Mouse (Mus musculus) adrenal gland, adult 2 months (tissue): Measurements from ENCODE around the gene Car6. TPM values are rescaled to one million over a fixed set of nuclear protein-coding genes. Genes with fewer than 3 reads are reported as not detected.
A peak's percentile ranks its signal among the peaks of the same experiment; 100 is the strongest.

Source experiments
- DNase-seq: peaks from one replicate; pipeline ENCODE4 v3.0.0; 2021
- polyA plus RNA-seq: library from polyadenylated mRNA; depleted of rRNA; stranded (reverse); fragments of >200 nt; gene quantifications from 2 replicates; pipeline ENCODE4 v1.2.3, GENCODE M21; 2012
- total RNA-seq, 2 experiments: library from RNA; stranded (reverse); gene quantifications; 2 replicates each; pipeline ENCODE4 v1.2.3; 2021

The Car6 gene
- total and polyA plus RNA-seq, 3 experiments, result 0.31 to 2.5 TPM; not detected in 1

- DNase-seq, result peak; percentile 1
Measured at GRCm38 (mm10) chr4:150229747-150230390, 28.7 kb upstream of the Car6 start.

- peak; percentile 4 for DNase-seq
Measured at GRCm38 (mm10) chr4:150228581-150229348, 27.6 kb upstream of the Car6 start.

- peak; percentile 93 for DNase-seq
Measured at GRCm38 (mm10) chr4:150226818-150227688, 25.9 kb upstream of the Car6 start.

DNA sequence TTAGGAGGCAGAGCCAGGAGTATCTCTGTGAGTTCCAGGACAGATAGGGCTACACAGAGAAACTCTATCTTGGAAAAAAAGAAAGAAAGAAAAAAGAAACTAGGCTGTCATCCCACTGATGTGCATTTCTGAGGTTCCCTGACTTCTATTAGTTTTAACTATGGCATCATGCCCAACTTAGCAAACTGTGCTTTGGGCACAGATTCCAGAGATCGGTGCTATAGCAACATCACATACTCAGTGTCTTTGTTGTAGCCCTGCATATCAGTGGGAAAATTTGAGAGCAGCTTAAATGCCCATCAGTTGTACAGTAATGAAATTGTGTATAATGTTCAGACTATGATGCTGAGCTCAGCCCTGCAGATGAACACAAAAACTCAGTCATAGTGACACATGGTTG is 24.6 kb upstream of the Car6 start:
- DNase-seq, result peak; percentile 6

GRCm38 (mm10) chr4:150223830-150224229 is 22.7 kb upstream of the Car6 start:
- no peak for DNase-seq

DNA sequence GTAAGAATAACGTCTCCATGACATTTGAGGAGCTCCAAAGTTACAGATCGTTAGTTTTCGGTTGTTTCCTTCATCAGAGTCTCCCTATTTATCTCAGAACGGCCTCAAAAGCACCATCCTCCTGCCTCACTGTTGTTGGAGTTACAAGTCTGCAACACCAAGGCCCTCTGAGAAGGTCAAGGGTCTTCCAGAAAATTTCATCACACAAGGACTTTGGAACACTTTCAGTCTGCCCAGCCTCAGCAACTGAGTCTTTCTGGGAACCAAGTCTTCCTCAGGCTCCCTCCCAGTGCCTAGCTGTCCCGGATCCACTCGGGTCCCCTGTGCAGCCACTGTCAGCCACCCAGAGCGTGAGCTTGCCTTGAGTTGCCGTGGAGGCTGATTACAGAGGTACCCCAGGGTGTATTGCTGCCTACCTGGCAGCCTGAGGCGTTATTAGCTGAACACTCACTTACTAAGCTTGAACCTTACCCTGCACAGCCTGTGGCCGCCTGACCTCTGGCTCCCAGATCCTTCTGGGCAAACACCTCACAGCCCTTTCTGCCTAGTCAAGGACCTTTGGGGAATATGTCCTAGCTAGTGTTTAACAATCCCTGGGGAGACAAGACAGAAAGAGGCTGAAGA is 20.0 kb upstream of the Car6 start:
- DNase-seq, result peak; percentile 51

DNA sequence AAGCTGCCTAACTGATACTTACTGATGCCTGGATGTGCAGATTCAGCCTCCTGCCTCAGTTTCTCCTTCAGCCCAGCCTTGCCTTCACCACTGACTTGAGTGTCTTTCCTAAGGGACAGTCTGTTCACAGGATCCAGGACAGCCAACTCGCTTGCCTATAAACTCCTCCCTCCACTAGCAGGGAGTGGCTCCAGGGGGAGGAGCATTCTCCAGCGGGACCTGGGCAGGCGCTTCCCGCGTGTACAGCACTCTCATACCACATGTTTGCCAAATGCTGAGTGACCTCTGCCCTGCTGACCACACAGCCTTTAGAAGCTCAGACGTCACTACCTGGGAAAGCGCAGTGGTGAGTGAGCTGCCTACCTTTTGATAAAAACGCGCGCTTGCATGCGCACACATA is 19.5 kb upstream of the Car6 start:
- DNase-seq, result peak; percentile 82

DNA sequence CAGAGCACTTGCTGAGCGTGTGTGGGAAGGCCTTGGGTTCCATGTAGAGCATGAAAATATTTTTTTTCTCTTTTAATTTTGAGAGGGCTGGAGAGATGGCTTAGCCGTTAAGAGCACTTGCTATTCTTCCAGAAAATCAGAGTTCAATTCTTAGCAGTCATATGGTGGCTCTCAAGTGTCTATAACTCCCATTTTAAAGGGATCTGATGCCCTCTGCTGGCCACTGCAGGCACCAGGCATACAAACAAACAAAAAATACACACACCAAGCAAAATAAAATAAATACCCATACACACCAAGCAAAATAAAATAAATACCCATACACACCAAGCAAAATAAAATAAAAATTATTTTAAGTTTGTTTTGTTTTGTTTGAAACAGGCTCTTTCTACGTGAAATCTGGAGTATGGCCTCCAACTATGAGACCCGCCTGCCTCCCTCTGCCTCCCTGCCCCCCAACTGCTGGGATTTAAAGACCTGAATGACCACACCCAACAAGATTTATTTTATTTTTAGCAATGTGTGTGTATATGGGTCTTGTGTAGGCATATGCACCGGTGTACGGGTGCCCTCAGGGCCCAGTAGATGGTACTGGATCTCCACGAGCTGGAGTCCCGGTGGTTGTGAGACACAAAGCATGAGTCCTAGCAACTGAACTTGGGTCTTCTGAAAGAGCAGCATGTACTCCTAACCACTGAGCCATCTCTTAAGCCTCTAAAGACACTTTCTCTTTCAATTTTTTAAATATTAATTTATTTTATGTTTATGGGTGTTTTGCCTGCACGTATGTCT is 18.6 kb upstream of the Car6 start:
- peak; percentile 43 for DNase-seq

- DNase-seq, result no peak
Measured at GRCm38 (mm10) chr4:150217935-150218334, 16.8 kb upstream of the Car6 start.

GRCm38 (mm10) chr4:150217042-150217554 is 16.0 kb upstream of the Car6 start:
- no peak for DNase-seq

GRCm38 (mm10) chr4:150216423-150216822 is 15.3 kb upstream of the Car6 start:
- DNase-seq, result no peak

DNA sequence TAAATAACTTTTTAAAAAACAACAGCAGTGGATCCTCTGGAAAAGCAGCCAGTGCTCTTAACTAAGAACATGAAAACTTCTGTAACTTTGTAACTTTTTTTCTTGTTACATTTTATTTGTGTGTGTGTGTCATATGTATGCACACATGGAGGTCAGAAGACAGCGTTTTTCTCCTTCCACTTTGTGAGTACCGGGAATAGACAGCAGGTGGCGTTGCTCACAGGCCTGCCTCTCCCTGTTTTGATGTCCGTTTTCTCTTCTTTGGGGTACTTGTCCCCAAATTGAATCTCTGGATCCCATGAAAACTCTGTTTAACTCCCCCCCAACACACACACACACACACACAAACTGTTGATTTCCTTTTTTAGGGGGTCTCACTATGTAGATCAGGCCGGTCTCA is 12.8 kb upstream of the Car6 start:
- no peak for DNase-seq

DNA sequence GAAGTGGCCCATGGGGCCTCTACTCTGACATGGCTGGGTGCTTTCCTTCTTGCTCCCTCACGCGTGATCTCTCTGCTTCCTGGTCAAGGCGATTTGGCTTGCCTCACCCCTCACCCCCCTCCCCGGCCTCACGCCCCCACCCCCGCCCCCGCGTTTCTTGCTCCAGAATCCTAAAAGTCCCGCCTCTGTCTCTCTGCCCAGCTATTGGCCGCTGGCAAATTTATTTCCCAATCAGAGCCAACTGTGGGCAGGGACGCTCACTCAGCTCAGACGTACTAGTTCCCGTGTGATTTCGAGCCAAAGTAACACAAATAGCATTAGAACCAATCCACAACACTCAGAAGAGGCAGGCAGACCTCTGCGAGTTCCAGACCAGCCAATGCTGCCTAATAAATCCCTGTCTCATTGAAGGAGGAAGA is 11.4 kb upstream of the Car6 start:
- peak; percentile 72 for DNase-seq

DNA sequence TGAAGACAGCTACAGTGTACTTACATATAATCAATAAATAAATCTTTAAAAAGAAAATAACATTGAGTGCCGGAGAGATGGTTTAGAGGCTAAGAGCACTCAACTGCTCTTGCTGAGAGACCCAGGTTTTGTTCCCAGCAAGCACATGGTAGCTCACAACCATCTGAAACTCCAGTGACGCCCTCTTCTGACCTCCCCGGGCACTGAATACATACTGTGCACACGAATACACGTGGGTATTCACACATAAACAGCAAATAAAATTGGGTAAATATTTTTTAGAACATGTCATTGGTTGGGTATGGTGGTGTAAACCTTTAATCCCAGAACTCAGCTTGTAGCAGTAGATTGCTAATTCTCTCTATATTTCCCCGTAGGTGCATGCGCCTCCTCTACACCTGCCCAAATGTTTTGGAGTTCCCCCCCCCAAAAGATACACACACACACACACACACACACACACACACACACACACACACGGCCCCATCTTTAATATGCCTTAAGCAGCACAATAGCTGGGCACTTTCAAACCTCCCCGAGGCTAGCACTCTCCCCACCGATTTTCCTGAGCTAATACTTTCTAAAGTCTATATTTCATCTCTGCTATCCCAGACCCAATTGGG is 10.9 kb upstream of the Car6 start:
- DNase-seq, result no peak

GRCm38 (mm10) chr4:150210306-150210705 is 9.2 kb upstream of the Car6 start:
- DNase-seq, result no peak

DNA sequence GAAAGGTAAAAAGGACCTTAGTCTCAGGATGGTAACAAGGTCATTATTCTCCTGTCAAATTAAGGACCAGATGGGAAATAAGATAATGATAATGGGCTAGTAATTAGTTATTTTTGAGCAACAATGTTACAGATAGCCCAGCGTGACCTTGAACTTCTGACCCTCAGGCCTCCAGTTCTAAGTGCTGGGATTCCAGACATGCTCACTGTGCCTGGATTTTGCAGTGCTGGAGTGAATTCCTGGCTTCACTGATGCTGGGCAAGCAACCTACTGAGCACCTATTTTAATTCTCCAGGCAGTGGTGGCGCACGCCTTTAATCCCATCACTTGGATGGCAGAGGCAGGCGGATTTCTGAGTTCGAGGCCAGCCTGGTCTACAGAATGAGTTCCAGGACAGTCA is 8.6 kb upstream of the Car6 start:
- no peak for DNase-seq

DNA sequence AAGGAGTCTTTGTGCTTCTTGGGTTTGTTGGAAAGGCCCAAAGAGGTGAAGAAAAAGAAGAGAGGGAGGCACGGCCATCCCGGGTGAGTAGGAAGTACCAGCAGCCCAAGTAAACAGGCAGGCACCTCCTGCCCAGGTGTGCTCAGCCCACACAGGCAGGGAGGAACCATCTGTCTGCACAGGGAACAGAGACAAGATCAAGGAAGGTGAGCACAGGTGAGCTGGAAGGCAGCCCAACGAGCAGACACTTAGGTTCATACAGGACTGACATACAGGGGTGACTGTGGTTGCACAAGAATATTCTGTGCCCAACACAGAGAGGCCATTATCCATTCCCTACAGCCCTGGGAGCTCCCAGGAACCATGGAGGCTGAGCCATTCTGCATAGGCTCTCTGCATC is 3.7 kb upstream of the Car6 start:
- DNase-seq, result no peak

GRCm38 (mm10) chr4:150202702-150203101 is 1.6 kb upstream of the Car6 start:
- no peak for DNase-seq

GRCm38 (mm10) chr4:150198268-150198667 is 2.9 kb downstream of the Car6 start:
- DNase-seq, result no peak

GRCm38 (mm10) chr4:150193915-150194314 is 7.2 kb downstream of the Car6 start:
- DNase-seq, result no peak

DNA sequence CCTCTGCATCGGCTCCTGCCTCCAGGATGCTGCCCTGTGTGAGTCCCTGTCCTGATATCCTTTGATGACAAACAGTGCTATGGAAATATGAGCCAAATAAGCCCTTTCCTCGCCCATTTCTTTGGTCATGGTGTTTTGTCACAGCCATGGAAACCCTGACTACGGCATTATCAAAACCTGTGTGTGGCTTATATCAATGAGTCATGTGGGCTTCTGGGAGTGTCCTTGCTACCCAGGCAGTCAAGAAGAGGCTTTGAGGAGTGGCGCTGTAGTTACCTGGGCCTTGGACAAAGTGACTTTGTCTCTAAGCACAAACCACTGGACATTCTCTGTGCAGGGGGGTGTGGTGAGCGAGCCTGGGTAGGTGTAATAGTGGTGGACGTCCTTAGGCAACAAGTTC is 8.9 kb downstream of the Car6 start:
- DNase-seq, result no peak
